Mouse (Mus musculus): ENCODE measurements around the gene Fam222a. TPM values are rescaled to one million over a fixed set of nuclear protein-coding genes. Genes with fewer than 3 reads are reported as not detected.

The Fam222a gene
- polyA plus RNA-seq, 1 experiment from 2014 or later = 0.79 TPM

GRCm38 (mm10) chr5:114614863-114615262 is 47.0 kb downstream of the Fam222a start:
- ATAC-seq (ENCODE audit: low FRiP score, low TSS enrichment) (no peak), DNase-seq (ENCODE audit: low spot score) (no peak)
- H3K27ac ChIP-seq (replicated peaks) = no peak overlapping the region
- no peaks in the 10 kb centered on the region for H3K4me1 ChIP-seq (replicated peaks; ENCODE audit: control insufficient read depth, insufficient read depth)
- no peak overlapping the region for H3K4me2 ChIP-seq (replicated peaks; ENCODE audit: low read depth)
- no peaks in the 10 kb centered on the region for H3K36me3 ChIP-seq (ENCODE audit: control insufficient read depth, insufficient read depth, low read length)
- H3K9me3 ChIP-seq (ENCODE audit: control insufficient read depth, low read length) = no peaks in the 10 kb centered on the region
- no peak overlapping the region for H3K9ac ChIP-seq (ENCODE audit: low read length)
- TF ChIP-seq EP300 (optimal IDR thresholded peaks at IDR 0.05) (no peak), CTCF (IDR thresholded peaks at IDR 0.05; ENCODE audit: low read depth) (no peak)
- H3K4me3 ChIP-seq (ENCODE audit: low read depth, low read length) = no peak overlapping the region
- 63% methylated on average over 7 of the region's 7 CpGs for WGBS
- no peaks in the 10 kb centered on the region for H3K27me3 ChIP-seq (ENCODE audit: control insufficient read depth, insufficient read depth, low read length)

- DNase-seq (ENCODE audit: low spot score) (no peak), ATAC-seq (ENCODE audit: low FRiP score, low TSS enrichment) (0 out of 2 replicates have a peak, but pooled peaks have one; percentile 35)
- TF ChIP-seq EP300 (optimal IDR thresholded peaks at IDR 0.05) (no peak), CTCF (IDR thresholded peaks at IDR 0.05; ENCODE audit: low read depth) (no peak)
- no peak overlapping the region for H3K4me3 ChIP-seq (ENCODE audit: low read depth, low read length)
- H3K36me3 ChIP-seq (ENCODE audit: control insufficient read depth, insufficient read depth, low read length) = no peaks in the 10 kb centered on the region
- H3K27ac ChIP-seq (replicated peaks) = no peak overlapping the region
- no peaks in the 10 kb centered on the region for H3K9me3 ChIP-seq (ENCODE audit: control insufficient read depth, low read length)
- no peaks in the 10 kb centered on the region for H3K27me3 ChIP-seq (ENCODE audit: control insufficient read depth, insufficient read depth, low read length)
- H3K9ac ChIP-seq (ENCODE audit: low read length) = no peak overlapping the region
- 71% methylated on average over 11 of the region's 11 CpGs for WGBS
- H3K4me2 ChIP-seq (replicated peaks; ENCODE audit: low read depth) = no peak overlapping the region
- no peaks in the 10 kb centered on the region for H3K4me1 ChIP-seq (replicated peaks; ENCODE audit: control insufficient read depth, insufficient read depth)
These were observed 48.7 kb downstream of the Fam222a start for GRCm38 (mm10) chr5:114616336-114617061.

GRCm38 (mm10) chr5:114617809-114618208 is 50.0 kb downstream of the Fam222a start:
- no peak overlapping the region for H3K4me2 ChIP-seq (replicated peaks; ENCODE audit: low read depth)
- H3K4me1 ChIP-seq (replicated peaks; ENCODE audit: control insufficient read depth, insufficient read depth) = no peaks in the 10 kb centered on the region
- H3K9ac ChIP-seq (ENCODE audit: low read length) = no peak overlapping the region
- ATAC-seq (ENCODE audit: low FRiP score, low TSS enrichment) (no peak), DNase-seq (ENCODE audit: low spot score) (no peak)
- TF ChIP-seq EP300 (optimal IDR thresholded peaks at IDR 0.05) (no peak), CTCF (IDR thresholded peaks at IDR 0.05; ENCODE audit: low read depth) (no peak)
- no peaks in the 10 kb centered on the region for H3K9me3 ChIP-seq (ENCODE audit: control insufficient read depth, low read length)
- WGBS = 79% methylated on average over 12 of the region's 12 CpGs
- no peak overlapping the region for H3K27ac ChIP-seq (replicated peaks)
- H3K4me3 ChIP-seq (ENCODE audit: low read depth, low read length) = no peak overlapping the region
- H3K36me3 ChIP-seq (ENCODE audit: control insufficient read depth, insufficient read depth, low read length) = no peaks in the 10 kb centered on the region
- no peaks in the 10 kb centered on the region for H3K27me3 ChIP-seq (ENCODE audit: control insufficient read depth, insufficient read depth, low read length)

- 21% methylated on average over 8 of the region's 8 CpGs for WGBS
- H3K4me3 ChIP-seq (ENCODE audit: low read depth, low read length) = no peak overlapping the region
- TF ChIP-seq CTCF (IDR thresholded peaks at IDR 0.05; ENCODE audit: low read depth) (peak; percentile 93), EP300 (optimal IDR thresholded peaks at IDR 0.05) (no peak)
- H3K9me3 ChIP-seq (ENCODE audit: control insufficient read depth, low read length) = no peaks in the 10 kb centered on the region
- H3K36me3 ChIP-seq (ENCODE audit: control insufficient read depth, insufficient read depth, low read length) = no peaks in the 10 kb centered on the region
- H3K27ac ChIP-seq (replicated peaks) = no peak overlapping the region
- no peaks in the 10 kb centered on the region for H3K4me1 ChIP-seq (replicated peaks; ENCODE audit: control insufficient read depth, insufficient read depth)
- no peaks in the 10 kb centered on the region for H3K27me3 ChIP-seq (ENCODE audit: control insufficient read depth, insufficient read depth, low read length)
- no peak overlapping the region for H3K9ac ChIP-seq (ENCODE audit: low read length)
- ATAC-seq (ENCODE audit: low FRiP score, low TSS enrichment) (peak; percentile 41; the same call in 1 of the 2 replicates), DNase-seq (ENCODE audit: low spot score) (peak; percentile 88)
- no peak overlapping the region for H3K4me2 ChIP-seq (replicated peaks; ENCODE audit: low read depth)
These were observed 51.0 kb downstream of the Fam222a start for GRCm38 (mm10) chr5:114618851-114619250.

- ATAC-seq (ENCODE audit: low FRiP score, low TSS enrichment) (no peak), DNase-seq (ENCODE audit: low spot score) (peak; percentile 38)
- WGBS = 45% methylated on average over 6 of the region's 6 CpGs
- Histone ChIP-seq H3K27ac (replicated peaks) (no peak overlapping the region), H3K9ac (ENCODE audit: low read length) (no peak overlapping the region), H3K27me3 (ENCODE audit: control insufficient read depth, insufficient read depth, low read length) (no peaks in the 10 kb centered on the region), H3K9me3 (ENCODE audit: control insufficient read depth, low read length) (no peaks in the 10 kb centered on the region), H3K4me3 (ENCODE audit: low read depth, low read length) (no peak overlapping the region), H3K4me1 (replicated peaks; ENCODE audit: control insufficient read depth, insufficient read depth) (no peaks in the 10 kb centered on the region), H3K36me3 (ENCODE audit: control insufficient read depth, insufficient read depth, low read length) (no peaks in the 10 kb centered on the region), H3K4me2 (replicated peaks; ENCODE audit: low read depth) (no peak overlapping the region)
- no peak for TF ChIP-seq EP300 (optimal IDR thresholded peaks at IDR 0.05)
- peak; percentile 78 for TF ChIP-seq CTCF (IDR thresholded peaks at IDR 0.05; ENCODE audit: low read depth)
These were observed 52.5 kb downstream of the Fam222a start for GRCm38 (mm10) chr5:114620305-114620704.

GRCm38 (mm10) chr5:114625590-114625989 is 57.8 kb downstream of the Fam222a start:
- DNase-seq (ENCODE audit: low spot score) = peak; percentile 70
- TF ChIP-seq EP300 (optimal IDR thresholded peaks at IDR 0.05) = no peak
- TF ChIP-seq CTCF (IDR thresholded peaks at IDR 0.05; ENCODE audit: low read depth) = peak; percentile 78
- no peak for ATAC-seq (ENCODE audit: low FRiP score, low TSS enrichment)

More at GRCm38 (mm10) chr5:114625590-114625989, 57.8 kb downstream of the Fam222a start:
- H3K4me1 ChIP-seq (replicated peaks; ENCODE audit: control insufficient read depth, insufficient read depth) = no peaks in the 10 kb centered on the region
- no peak overlapping the region for H3K4me3 ChIP-seq (ENCODE audit: low read depth, low read length)
- H3K27me3 ChIP-seq (ENCODE audit: control insufficient read depth, insufficient read depth, low read length) = no peaks in the 10 kb centered on the region
- no peak overlapping the region for H3K27ac ChIP-seq (replicated peaks)
- no peak overlapping the region for H3K4me2 ChIP-seq (replicated peaks; ENCODE audit: low read depth)
- H3K9me3 ChIP-seq (ENCODE audit: control insufficient read depth, low read length) = no peaks in the 10 kb centered on the region
- H3K36me3 ChIP-seq (ENCODE audit: control insufficient read depth, insufficient read depth, low read length) = no peaks in the 10 kb centered on the region
- no peak overlapping the region for H3K9ac ChIP-seq (ENCODE audit: low read length)
- WGBS = 21% methylated on average over 3 of the region's 3 CpGs
